Mouse (Mus musculus): ENCODE measurements around the gene Fignl1. TPM values are rescaled to one million over a fixed set of nuclear protein-coding genes. Genes with fewer than 3 reads are reported as not detected.

The Fignl1 gene
- total RNA-seq, 2 experiments from 2014 or later = 0.48 to 0.75 TPM

GRCm38 (mm10) chr11:11763211-11763666, 45.5 kb downstream of the Fignl1 start:
- no peak for DNase-seq

GRCm38 (mm10) chr11:11758883-11759282, 49.9 kb downstream of the Fignl1 start:
- DNase-seq = no peak

- no peak for DNase-seq
These were observed 50.6 kb downstream of the Fignl1 start for GRCm38 (mm10) chr11:11758121-11758520.

- DNase-seq = no peak
These were observed 55.9 kb downstream of the Fignl1 start for GRCm38 (mm10) chr11:11752859-11753258.

- DNase-seq = no peak
These were observed 57.7 kb downstream of the Fignl1 start for GRCm38 (mm10) chr11:11751091-11751490.

- no peak for DNase-seq
These were observed 64.5 kb downstream of the Fignl1 start for GRCm38 (mm10) chr11:11744222-11744621.

- DNase-seq = no peak
These were observed 66.1 kb downstream of the Fignl1 start for GRCm38 (mm10) chr11:11742626-11743025.

GRCm38 (mm10) chr11:11741574-11741973, 67.2 kb downstream of the Fignl1 start:
- no peak for DNase-seq

- no peak for DNase-seq
These were observed 68.2 kb downstream of the Fignl1 start for GRCm38 (mm10) chr11:11740603-11741002.

GRCm38 (mm10) chr11:11739054-11739453, 69.7 kb downstream of the Fignl1 start:
- DNase-seq = no peak

GRCm38 (mm10) chr11:11737562-11737961, 71.2 kb downstream of the Fignl1 start:
- no peak for DNase-seq

Other genes with a start within 250 kb of the Fignl1 start
- not detected for gene 4930512M02Rik, start 181.1 kb downstream of the Fignl1 start, total RNA-seq (2021)
- gene Ikzf1, start 124.0 kb downstream of the Fignl1 start, total RNA-seq (2021) = 1 to 10 TPM; 2.7 to 3.0 TPM
- 10 to 100 TPM in 1 of 2 experiments, 1 to 10 TPM in 1; 6.3 to 10.3 TPM for gene Ddc, start 89.2 kb upstream of the Fignl1 start, total RNA-seq (2021)
- gene Grb10, start 229.7 kb upstream of the Fignl1 start, total RNA-seq (2021) = 10 to 100 TPM; 21.9 to 22.6 TPM